Mouse (Mus musculus): Measurements from ENCODE around the gene Kat14. TPM values are rescaled to one million over a fixed set of nuclear protein-coding genes. Genes with fewer than 3 reads are reported as not detected.

Gene Kat14
- polyA plus RNA-seq, 1 experiment, result 20.3 TPM

- TF ChIP-seq CTCF (IDR thresholded peaks at IDR 0.05; ENCODE audit: extremely low read depth, insufficient read depth, insufficient read length, insufficient replicate concordance) (no peak), POLR2A (IDR thresholded peaks at IDR 0.05; ENCODE audit: low read depth, low read length) (no peak)
- Histone ChIP-seq H3K4me3 (ENCODE audit: extremely low read depth, insufficient read depth, insufficient read length) (no peak overlapping the region), H3K27me3 (ENCODE audit: control insufficient read depth, insufficient read depth, low read length) (no peaks in the 10 kb centered on the region), H3K27ac (ENCODE audit: insufficient read depth, low read length) (no peak overlapping the region), H3K36me3 (ENCODE audit: control insufficient read depth, insufficient read depth, low read length) (peaks cover 24% of the 10 kb centered on the region), H3K4me1 (ENCODE audit: control insufficient read depth, insufficient read depth, insufficient read length) (no peaks in the 10 kb centered on the region)
- no peak for DNase-seq (ENCODE audit: low read depth in 1 of 2, low spot score in 2 of 2)
- 90% methylated on average over 6 of the region's 6 CpGs for WGBS
These were observed 31.9 kb downstream of the Kat14 start for GRCm38 (mm10) chr2:144400659-144401058.

GRCm38 (mm10) chr2:144409037-144409436 is 40.3 kb downstream of the Kat14 start:
- Histone ChIP-seq H3K36me3 (ENCODE audit: control insufficient read depth, insufficient read depth, low read length) (peaks cover 31% of the 10 kb centered on the region), H3K4me3 (ENCODE audit: extremely low read depth, insufficient read depth, insufficient read length) (no peak overlapping the region), H3K4me1 (ENCODE audit: control insufficient read depth, insufficient read depth, insufficient read length) (no peaks in the 10 kb centered on the region), H3K27me3 (ENCODE audit: control insufficient read depth, insufficient read depth, low read length) (no peaks in the 10 kb centered on the region), H3K27ac (ENCODE audit: insufficient read depth, low read length) (no peak overlapping the region)
- no peak for DNase-seq (ENCODE audit: low read depth in 1 of 2, low spot score in 2 of 2)
- 86% methylated on average over 4 of the region's 4 CpGs for WGBS
- no peak for TF ChIP-seq POLR2A (IDR thresholded peaks at IDR 0.05; ENCODE audit: low read depth, low read length)
- TF ChIP-seq CTCF (IDR thresholded peaks at IDR 0.05; ENCODE audit: extremely low read depth, insufficient read depth, insufficient read length, insufficient replicate concordance), result no peak

- no peak for DNase-seq (ENCODE audit: low read depth in 1 of 2, low spot score in 2 of 2)
- no peak for TF ChIP-seq POLR2A (IDR thresholded peaks at IDR 0.05; ENCODE audit: low read depth, low read length)
- TF ChIP-seq CTCF (IDR thresholded peaks at IDR 0.05; ENCODE audit: extremely low read depth, insufficient read depth, insufficient read length, insufficient replicate concordance), result no peak
- Histone ChIP-seq H3K4me3 (ENCODE audit: extremely low read depth, insufficient read depth, insufficient read length) (no peak overlapping the region), H3K36me3 (ENCODE audit: control insufficient read depth, insufficient read depth, low read length) (peaks cover 24% of the 10 kb centered on the region), H3K4me1 (ENCODE audit: control insufficient read depth, insufficient read depth, insufficient read length) (no peaks in the 10 kb centered on the region), H3K27me3 (ENCODE audit: control insufficient read depth, insufficient read depth, low read length) (no peaks in the 10 kb centered on the region), H3K27ac (ENCODE audit: insufficient read depth, low read length) (no peak overlapping the region)
- WGBS, result 74% methylated on average over 3 of the region's 3 CpGs
These were observed 41.8 kb downstream of the Kat14 start for GRCm38 (mm10) chr2:144410603-144411002.

- WGBS, result 94% methylated on average over 1 of the region's 1 CpGs
- no peak overlapping the region for H3K27ac ChIP-seq (ENCODE audit: insufficient read depth, low read length)
- H3K4me3 ChIP-seq (ENCODE audit: extremely low read depth, insufficient read depth, insufficient read length), result no peak overlapping the region
- H3K36me3 ChIP-seq (ENCODE audit: control insufficient read depth, insufficient read depth, low read length), result peaks cover 3% of the 10 kb centered on the region; the same call in 1 of the 2 replicates
- TF ChIP-seq CTCF (IDR thresholded peaks at IDR 0.05; ENCODE audit: extremely low read depth, insufficient read depth, insufficient read length, insufficient replicate concordance), result no peak
- no peak for TF ChIP-seq POLR2A (IDR thresholded peaks at IDR 0.05; ENCODE audit: low read depth, low read length)
- no peaks in the 10 kb centered on the region for H3K4me1 ChIP-seq (ENCODE audit: control insufficient read depth, insufficient read depth, insufficient read length)
- no peaks in the 10 kb centered on the region for H3K27me3 ChIP-seq (ENCODE audit: control insufficient read depth, insufficient read depth, low read length)
- DNase-seq (ENCODE audit: low read depth in 1 of 2, low spot score in 2 of 2), result no peak
These were observed 45.9 kb downstream of the Kat14 start for GRCm38 (mm10) chr2:144414646-144415045.

- no peak for DNase-seq (ENCODE audit: low read depth in 1 of 2, low spot score in 2 of 2)
- H3K36me3 ChIP-seq (ENCODE audit: control insufficient read depth, insufficient read depth, low read length), result 0 out of 2 replicates have a peak, but pooled peaks cover 2% of the 10 kb centered on the region
- no peaks in the 10 kb centered on the region for H3K27me3 ChIP-seq (ENCODE audit: control insufficient read depth, insufficient read depth, low read length)
- H3K4me3 ChIP-seq (ENCODE audit: extremely low read depth, insufficient read depth, insufficient read length), result no peak overlapping the region
- H3K27ac ChIP-seq (ENCODE audit: insufficient read depth, low read length), result no peak overlapping the region
- 75% methylated on average over 8 of the region's 8 CpGs for WGBS
- no peaks in the 10 kb centered on the region for H3K4me1 ChIP-seq (ENCODE audit: control insufficient read depth, insufficient read depth, insufficient read length)
- TF ChIP-seq POLR2A (IDR thresholded peaks at IDR 0.05; ENCODE audit: low read depth, low read length) (no peak), CTCF (IDR thresholded peaks at IDR 0.05; ENCODE audit: extremely low read depth, insufficient read depth, insufficient read length, insufficient replicate concordance) (no peak)
These were observed 48.1 kb downstream of the Kat14 start for GRCm38 (mm10) chr2:144416859-144417258.

GRCm38 (mm10) chr2:144418062-144418461 is 49.3 kb downstream of the Kat14 start:
- H3K27ac ChIP-seq (ENCODE audit: insufficient read depth, low read length), result no peak overlapping the region
- no peak overlapping the region for H3K4me3 ChIP-seq (ENCODE audit: extremely low read depth, insufficient read depth, insufficient read length)
- no peak for TF ChIP-seq CTCF (IDR thresholded peaks at IDR 0.05; ENCODE audit: extremely low read depth, insufficient read depth, insufficient read length, insufficient replicate concordance)
- TF ChIP-seq POLR2A (IDR thresholded peaks at IDR 0.05; ENCODE audit: low read depth, low read length), result no peak
- no peak for DNase-seq (ENCODE audit: low read depth in 1 of 2, low spot score in 2 of 2)
- no peaks in the 10 kb centered on the region for H3K36me3 ChIP-seq (ENCODE audit: control insufficient read depth, insufficient read depth, low read length)
- H3K27me3 ChIP-seq (ENCODE audit: control insufficient read depth, insufficient read depth, low read length), result no peaks in the 10 kb centered on the region
- 77% methylated on average over 2 of the region's 2 CpGs for WGBS
- no peaks in the 10 kb centered on the region for H3K4me1 ChIP-seq (ENCODE audit: control insufficient read depth, insufficient read depth, insufficient read length)

GRCm38 (mm10) chr2:144422094-144422675 is 53.4 kb downstream of the Kat14 start:
- Histone ChIP-seq H3K36me3 (ENCODE audit: control insufficient read depth, insufficient read depth, low read length) (no peaks in the 10 kb centered on the region), H3K4me1 (ENCODE audit: control insufficient read depth, insufficient read depth, insufficient read length) (no peaks in the 10 kb centered on the region), H3K27me3 (ENCODE audit: control insufficient read depth, insufficient read depth, low read length) (no peaks in the 10 kb centered on the region), H3K4me3 (ENCODE audit: extremely low read depth, insufficient read depth, insufficient read length) (no peak overlapping the region), H3K27ac (ENCODE audit: insufficient read depth, low read length) (no peak overlapping the region)
- no peak for TF ChIP-seq CTCF (IDR thresholded peaks at IDR 0.05; ENCODE audit: extremely low read depth, insufficient read depth, insufficient read length, insufficient replicate concordance)
- TF ChIP-seq POLR2A (IDR thresholded peaks at IDR 0.05; ENCODE audit: low read depth, low read length), result no peak
- no peak for DNase-seq (ENCODE audit: low read depth in 1 of 2, low spot score in 2 of 2)
- 83% methylated on average over 10 of the region's 10 CpGs for WGBS

Data from spleen, adult 2 months (tissue).